Mouse (Mus musculus): ENCODE measurements around the gene Arhgap27.
A peak's percentile ranks its signal among the peaks of the same experiment; 100 is the strongest.
"Not testable (repeated sequence)": the region's sequence is repeated elsewhere in the genome, so short reads cannot be mapped to it uniquely, and the experiment has no call there.

The Arhgap27 gene

GRCm38 (mm10) chr11:103294772-103295171 is 68.7 kb downstream of the Arhgap27 start:
- no peak for DNase-seq (ENCODE audit: low spot score in 2 of 2)

DNA sequence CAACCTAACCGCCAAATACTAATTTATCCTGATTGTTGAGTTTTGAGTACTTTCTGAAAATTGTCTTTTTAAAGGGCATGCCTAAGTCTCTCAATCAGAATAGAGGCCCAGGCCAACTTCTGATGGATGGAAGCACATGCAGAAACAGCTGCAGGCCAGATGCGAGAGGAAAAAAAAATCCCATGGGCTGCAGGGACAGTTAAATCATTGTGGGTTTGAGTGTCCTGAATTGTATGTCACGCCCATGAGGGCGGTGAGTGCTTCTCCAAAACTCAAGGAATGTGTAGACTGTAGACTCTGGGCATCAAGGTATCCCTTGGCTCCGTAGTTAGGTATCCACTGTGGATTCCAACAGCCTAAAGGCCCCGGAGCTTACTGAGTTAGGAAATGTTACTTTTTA is 69.4 kb downstream of the Arhgap27 start:
- no peak for DNase-seq (ENCODE audit: low spot score in 2 of 2)

DNA sequence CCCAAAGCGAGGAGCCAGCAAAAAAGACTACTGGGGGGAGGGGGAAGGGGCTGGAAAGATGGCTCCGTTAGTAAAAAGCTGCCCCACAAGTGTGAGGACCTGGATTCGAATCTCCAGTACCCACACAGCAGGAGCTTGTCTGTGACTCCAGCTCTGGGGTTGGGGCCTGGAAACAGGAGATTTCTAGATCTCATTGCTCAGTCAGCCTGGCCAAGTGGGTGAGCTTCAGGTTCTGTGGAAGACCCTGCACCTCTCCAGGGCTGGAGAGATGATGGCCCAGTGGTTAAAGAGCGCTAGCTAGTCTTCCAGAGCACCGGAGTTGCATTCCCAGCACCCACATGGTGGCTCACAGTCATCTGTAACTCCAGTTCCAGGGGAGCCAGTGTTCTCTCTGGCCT is 70.6 kb downstream of the Arhgap27 start:
- no peak for DNase-seq (ENCODE audit: low spot score in 2 of 2)

DNA sequence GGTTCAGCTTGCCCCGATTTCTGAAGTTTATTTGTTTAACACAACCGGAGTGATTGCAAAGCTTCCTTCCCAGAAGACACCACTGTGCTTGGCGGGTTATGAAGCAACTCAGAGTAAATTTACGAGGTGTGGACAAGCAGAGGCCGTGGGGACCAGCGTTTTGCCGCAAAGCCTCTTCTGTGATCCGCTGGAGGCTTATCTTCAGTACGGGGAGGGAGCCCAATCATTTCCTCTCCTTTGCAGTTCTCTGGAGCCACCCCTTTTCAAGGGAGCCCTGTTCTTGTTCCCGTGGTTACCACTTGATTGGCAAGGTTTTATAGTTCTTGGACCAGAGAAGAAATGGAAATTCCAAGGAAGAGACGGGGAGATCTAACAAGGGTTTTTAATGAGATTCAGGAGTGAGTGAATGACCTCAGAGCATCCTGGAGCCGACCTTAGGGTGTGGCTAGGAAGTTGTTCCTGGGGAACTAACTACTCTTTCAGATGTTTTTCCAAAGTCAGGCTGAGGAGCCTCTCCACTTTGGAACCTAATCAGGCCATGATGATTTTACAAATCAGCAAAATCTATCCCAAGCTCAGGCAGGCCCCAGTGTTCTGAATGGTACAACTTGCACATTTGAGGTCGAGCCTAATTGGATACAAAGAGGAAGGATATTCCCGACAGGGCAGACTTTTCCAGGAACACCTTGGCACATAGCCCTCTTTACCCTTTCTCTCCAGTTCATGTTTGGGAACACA is 71.2 kb downstream of the Arhgap27 start:
- peak in 1 of 2 experiments; percentile 50 for DNase-seq (ENCODE audit: low spot score in 2 of 2)

DNA sequence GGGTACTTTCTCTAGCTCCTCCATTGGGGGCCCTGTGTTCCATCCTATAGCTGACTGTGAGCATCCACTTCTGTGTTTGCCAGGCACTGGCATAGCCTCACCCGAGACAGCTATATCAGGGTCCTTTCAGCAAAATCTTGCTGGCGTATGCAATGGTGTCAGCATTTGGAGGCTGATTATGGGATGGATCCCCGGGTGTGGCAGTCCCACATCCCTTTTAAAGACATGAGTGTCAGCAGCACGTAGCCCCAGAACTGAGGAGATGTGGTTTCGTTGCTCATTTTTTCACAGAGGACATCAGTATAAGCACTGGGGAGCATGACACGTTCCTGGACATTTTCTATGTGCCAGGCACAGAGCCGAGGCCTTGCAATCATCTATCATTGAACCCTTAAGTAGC is 72.7 kb downstream of the Arhgap27 start:
- DNase-seq (ENCODE audit: low spot score in 2 of 2), result not testable (repeated sequence)

- DNase-seq (ENCODE audit: low spot score in 2 of 2), result no peak
These were observed 75.1 kb downstream of the Arhgap27 start for GRCm38 (mm10) chr11:103288291-103288963.

- no peak for DNase-seq (ENCODE audit: low spot score in 2 of 2)
These were observed 76.6 kb downstream of the Arhgap27 start for GRCm38 (mm10) chr11:103286910-103287309.

DNA sequence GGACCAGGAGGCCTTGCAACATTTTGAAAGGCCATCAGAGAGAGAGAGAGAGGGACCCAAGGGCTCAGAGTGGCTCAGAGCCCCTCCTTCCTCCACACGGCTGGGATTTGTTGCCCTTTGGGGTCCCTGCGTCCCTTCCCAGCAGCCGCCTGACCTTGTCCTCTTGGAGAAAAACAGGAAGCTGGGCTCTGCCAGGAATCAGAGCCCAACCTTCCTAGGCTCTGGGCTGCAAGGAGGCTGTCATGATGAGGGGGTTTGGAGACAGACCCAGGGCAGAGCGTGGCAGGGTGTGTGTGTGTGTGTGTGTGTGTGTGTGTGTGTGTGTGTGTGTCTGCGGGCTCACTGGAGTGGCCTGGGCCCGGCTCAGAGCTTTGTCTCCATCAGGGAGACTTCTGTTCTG is 77.5 kb downstream of the Arhgap27 start:
- no peak for DNase-seq (ENCODE audit: low spot score in 2 of 2)

DNA sequence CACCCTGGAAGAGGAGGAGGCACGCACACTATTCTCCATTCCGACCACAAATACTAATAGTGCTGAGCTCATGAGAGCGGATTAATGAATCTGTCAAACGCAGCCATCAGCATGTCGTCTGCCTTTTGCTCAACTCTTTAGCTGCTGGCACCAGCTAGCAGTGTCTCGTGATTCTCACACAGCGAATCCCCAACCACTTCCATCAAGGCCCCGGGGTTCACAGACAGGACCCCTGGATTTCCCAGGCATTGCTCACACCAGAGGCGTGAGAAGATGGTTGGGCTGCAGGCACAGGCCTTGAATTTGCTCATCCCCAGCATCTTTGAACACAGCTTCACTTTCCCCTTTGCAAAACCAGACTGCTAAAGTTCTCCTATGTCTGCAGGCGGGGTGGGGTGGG is 78.2 kb downstream of the Arhgap27 start:
- DNase-seq (ENCODE audit: low spot score in 2 of 2), result no peak

- DNase-seq (ENCODE audit: low spot score in 2 of 2), result no peak
These were observed 81.7 kb downstream of the Arhgap27 start for GRCm38 (mm10) chr11:103281784-103282183.

All from right cerebral cortex, postnatal 10 days (tissue).